ENCODE assay signal across 11 mouse cellular contexts in the genomic region with DNA sequence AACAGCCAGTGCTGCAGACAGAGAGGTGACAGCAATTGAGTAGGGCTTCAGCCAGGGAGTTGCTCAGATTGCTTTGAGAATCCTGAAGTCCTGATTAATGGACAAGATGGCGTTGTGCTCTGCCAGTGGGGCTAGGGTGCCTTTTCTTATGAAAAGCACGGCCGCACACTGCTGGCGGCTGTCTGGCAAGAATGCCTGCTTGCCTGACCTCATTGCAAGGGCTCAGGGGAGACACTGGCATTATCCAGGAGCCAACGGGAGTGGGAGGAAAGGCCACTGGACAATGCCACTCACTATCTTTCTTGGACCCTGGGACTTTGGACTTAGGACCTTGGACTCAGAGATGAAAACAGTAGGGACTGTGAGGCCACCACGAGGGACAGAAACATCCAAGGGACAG.
A peak's percentile ranks its signal among the peaks of the same experiment; 100 is the strongest.
DNase-seq lines count a peak whose midpoint lies in the region; ATAC-seq and TF ChIP-seq lines count a peak whose summit lies in the region.
"Had no signal": no experiment of that assay in that cellular context is flagged by ENCODE, and none has a peak within 500 bp of the region (broad histone marks: within the 10 kb centered on the region; RNA-seq: fewer than 3 reads in every experiment).

No protein-coding gene starts in this region.

- no peaks in the 10 kb centered on the region for H3K9me3 ChIP-seq in forebrain, embryonic 14.5 days (replicated peaks; ENCODE audit: control insufficient read depth, low read length)
- H3K9me3 ChIP-seq: liver, embryonic 12.5 days had no signal

- no peak overlapping the region for H3K4me2 ChIP-seq in forebrain, embryonic 14.5 days (ENCODE audit: low read length)
- H3K4me2 ChIP-seq: liver, embryonic 12.5 days had no signal

- DNase-seq in embryo, embryonic 10 days (ENCODE audit: low spot score), result peak; percentile 25
- no peak for DNase-seq in embryo, embryonic 10.5 days (ENCODE audit: low spot score)
- DNase-seq in adipocyte (ENCODE audit: low spot score), result peak; percentile 26
- DNase-seq in forebrain, embryonic 14.5 days (ENCODE audit: low spot score), result peak; percentile 58
- DNase-seq in kidney, postnatal 36 days, result peak; percentile 60 to 76
- no peak for DNase-seq in urinary bladder, postnatal 36 days (ENCODE audit: low spot score in 2 of 2)
- DNase-seq in thymus, adult 2 months, result no peak
- DNase-seq in left cerebral cortex, postnatal 4 days, result no peak
- DNase-seq: B cell, adult 2 months had no signal

- ATAC-seq in forebrain, embryonic 14.5 days, result no peak
- ATAC-seq: liver, embryonic 12.5 days had no signal

- WGBS in forebrain, embryonic 14.5 days, result 18% methylated on average over 6 of the region's 6 CpGs
- WGBS in thymus, adult 2 months, result 95% methylated on average over 6 of the region's 6 CpGs

- no peak for TF ChIP-seq CTCF in thymus, adult 2 months (IDR thresholded peaks at IDR 0.05; ENCODE audit: borderline replicate concordance, control insufficient read depth, extremely low read depth, insufficient read depth, low read length, poor library complexity)

- no peak overlapping the region; the same call in 1 of the 2 replicates for H3K9ac ChIP-seq in forebrain, embryonic 14.5 days (ENCODE audit: low read length)
- H3K9ac ChIP-seq: liver, embryonic 12.5 days had no signal

- TF ChIP-seq POLR2A in thymus, adult 2 months (IDR thresholded peaks at IDR 0.05; ENCODE audit: control insufficient read depth, extremely low read depth, insufficient read depth, low read length, poor library complexity), result no peak

- intact Hi-C loops in left cerebral cortex, postnatal 4 days (cut with DNase I), result no loop called here

- no peaks in the 10 kb centered on the region; the same call in 1 of the 2 replicates for H3K36me3 ChIP-seq in forebrain, embryonic 14.5 days (ENCODE audit: control insufficient read depth, insufficient read depth, low read length)
- no peaks in the 10 kb centered on the region for H3K36me3 ChIP-seq in thymus, adult 2 months (ENCODE audit: control insufficient read depth, insufficient read depth, low read length)

- H3K27ac ChIP-seq in forebrain, embryonic 14.5 days (ENCODE audit: low read depth, low read length), result peak overlapping the region; percentile 62
- no peak overlapping the region for H3K27ac ChIP-seq in thymus, adult 2 months (ENCODE audit: control insufficient read depth, insufficient read depth, low read length)
- H3K27ac ChIP-seq: kidney, postnatal 0 days; liver, embryonic 12.5 days had no signal

- H3K27me3 ChIP-seq in forebrain, embryonic 14.5 days (replicated peaks; ENCODE audit: control insufficient read depth, insufficient read depth, low read length), result no peaks in the 10 kb centered on the region
- no peaks in the 10 kb centered on the region for H3K27me3 ChIP-seq in thymus, adult 2 months (ENCODE audit: control insufficient read depth, insufficient read depth, low read length)
- H3K27me3 ChIP-seq: liver, embryonic 12.5 days had no signal

- no peak overlapping the region for H3K4me3 ChIP-seq in forebrain, embryonic 14.5 days (ENCODE audit: low read depth, low read length)
- H3K4me3 ChIP-seq in thymus, adult 2 months (ENCODE audit: control insufficient read depth, insufficient read depth, low read length), result no peak overlapping the region
- H3K4me3 ChIP-seq: liver, embryonic 12.5 days had no signal

- peaks cover 63% of the 10 kb centered on the region for H3K4me1 ChIP-seq in forebrain, embryonic 14.5 days (ENCODE audit: control insufficient read depth, insufficient read depth, low read length)
- peaks cover 16% of the 10 kb centered on the region for H3K4me1 ChIP-seq in thymus, adult 2 months (replicated peaks; ENCODE audit: control insufficient read depth, insufficient read depth, low read length)

Comparison
In these comparisons a context has a peak if more than half of its experiments do, and no peak if none do; other contexts are left out.
1. DNase-seq: peak in embryo, embryonic 10 days (single experiment), adipocyte (single experiment), forebrain, embryonic 14.5 days (single experiment) and kidney, postnatal 36 days (2 of 2); none in embryo, embryonic 10.5 days (single experiment), urinary bladder, postnatal 36 days (0 of 2), thymus, adult 2 months (single experiment) and left cerebral cortex, postnatal 4 days (single experiment).